Mouse (Mus musculus): ENCODE data around the gene AI661453. TPM values are rescaled to one million over a fixed set of nuclear protein-coding genes. Genes with fewer than 3 reads are reported as not detected.

The AI661453 gene
- total and polyA plus RNA-seq, 2 experiments from 2014 or later: 0.05 to 0.22 TPM

DNA sequence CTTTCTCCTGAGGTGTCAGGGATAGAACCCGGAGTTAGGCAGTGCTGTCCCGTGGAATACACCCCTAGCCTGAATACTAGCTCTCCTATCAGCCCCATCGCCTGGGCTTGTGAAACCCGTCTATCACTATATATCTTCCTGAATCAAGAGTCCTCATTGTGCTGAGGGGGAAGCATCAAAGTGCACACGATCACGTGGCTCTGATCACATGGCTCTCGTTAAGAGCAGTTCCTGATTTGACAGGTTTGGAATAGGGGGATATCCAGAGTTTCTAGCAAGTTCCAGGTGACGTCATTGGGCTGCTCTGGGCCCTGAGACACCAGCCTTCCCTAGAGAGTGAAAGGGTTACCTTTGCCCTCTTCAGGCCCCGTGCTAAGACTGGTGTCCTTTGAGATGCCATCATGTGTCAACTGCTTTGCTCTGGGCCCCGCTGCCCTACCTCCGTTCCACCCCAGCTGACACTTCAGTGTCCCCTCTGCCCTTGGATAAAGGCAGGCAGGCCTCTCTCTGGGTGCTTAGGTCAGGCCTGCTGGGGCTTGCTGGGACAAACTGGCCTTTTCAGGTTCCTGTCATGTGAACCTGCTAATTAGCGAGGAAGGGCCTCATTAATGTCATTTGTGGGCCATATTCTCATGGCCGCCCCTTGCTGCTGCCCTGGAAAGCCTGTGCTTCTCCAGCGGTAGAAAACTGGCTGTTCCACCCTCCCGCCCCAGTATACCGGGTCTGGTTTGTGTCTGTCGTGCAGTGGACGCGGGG, 5.1 kb downstream of the AI661453 start:
- Histone ChIP-seq H3K36me3 (ENCODE audit: insufficient read depth) (no peaks in the 10 kb centered on the region), H3K4me1 (ENCODE audit: insufficient read depth) (no peaks in the 10 kb centered on the region), H3K9ac (no peak overlapping the region), H3K9me3 (ENCODE audit: low read length) (no peaks in the 10 kb centered on the region), H3K27ac (ENCODE audit: low read depth, low read length) (no peak overlapping the region), H3K4me3 (ENCODE audit: low read depth, low read length) (no peak overlapping the region), H3K4me2 (ENCODE audit: low read depth) (no peak overlapping the region), H3K27me3 (ENCODE audit: insufficient read depth, low read length) (peaks cover 14% of the 10 kb centered on the region)
- WGBS: 54% methylated on average over 19 of the region's 19 CpGs
- ATAC-seq: no peak
- DNase-seq: no peak
- TF ChIP-seq CTCF (IDR thresholded peaks at IDR 0.05; ENCODE audit: low read depth): no peak

- 83% methylated on average over 3 of the region's 3 CpGs for WGBS
- Histone ChIP-seq H3K9ac (no peak overlapping the region), H3K4me3 (ENCODE audit: low read depth, low read length) (no peak overlapping the region), H3K27me3 (ENCODE audit: insufficient read depth, low read length) (peaks cover 7% of the 10 kb centered on the region), H3K4me2 (ENCODE audit: low read depth) (no peak overlapping the region), H3K4me1 (ENCODE audit: insufficient read depth) (no peaks in the 10 kb centered on the region), H3K36me3 (ENCODE audit: insufficient read depth) (no peaks in the 10 kb centered on the region), H3K9me3 (ENCODE audit: low read length) (no peaks in the 10 kb centered on the region), H3K27ac (ENCODE audit: low read depth, low read length) (no peak overlapping the region)
- no peak for DNase-seq
- ATAC-seq: no peak
- no peak for TF ChIP-seq CTCF (IDR thresholded peaks at IDR 0.05; ENCODE audit: low read depth)
These were observed 5.9 kb downstream of the AI661453 start for GRCm38 (mm10) chr17:47442271-47442670.

DNA sequence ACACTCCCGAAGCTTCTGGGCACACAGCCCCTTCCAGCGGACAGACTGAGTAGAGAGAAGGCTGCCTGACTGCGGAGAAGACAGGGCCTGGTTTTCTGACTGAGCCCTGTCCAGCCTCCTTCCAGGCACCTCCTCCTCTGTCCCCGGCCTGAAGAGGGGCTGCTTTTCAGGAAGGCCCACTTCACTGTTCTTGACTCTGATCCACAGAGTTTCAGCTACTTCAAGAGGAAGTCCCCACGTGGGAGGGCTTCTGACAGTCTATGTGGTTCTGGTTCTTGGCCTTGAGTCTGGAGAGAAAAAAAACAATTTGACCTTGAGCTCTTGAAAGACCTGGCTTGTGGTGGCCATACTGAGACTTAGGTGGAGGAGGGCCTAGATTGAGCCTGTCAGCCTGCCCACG, 7.7 kb downstream of the AI661453 start:
- ATAC-seq (no peak), DNase-seq (no peak)
- Histone ChIP-seq H3K4me3 (ENCODE audit: low read depth, low read length) (no peak overlapping the region), H3K27me3 (ENCODE audit: insufficient read depth, low read length) (no peaks in the 10 kb centered on the region; the same call in 1 of the 2 replicates), H3K27ac (ENCODE audit: low read depth, low read length) (no peak overlapping the region), H3K36me3 (ENCODE audit: insufficient read depth) (no peaks in the 10 kb centered on the region), H3K4me1 (ENCODE audit: insufficient read depth) (no peaks in the 10 kb centered on the region), H3K4me2 (ENCODE audit: low read depth) (no peak overlapping the region), H3K9ac (no peak overlapping the region), H3K9me3 (ENCODE audit: low read length) (no peaks in the 10 kb centered on the region)
- TF ChIP-seq CTCF (IDR thresholded peaks at IDR 0.05; ENCODE audit: low read depth): no peak
- WGBS: 69% methylated on average over 6 of the region's 6 CpGs

DNA sequence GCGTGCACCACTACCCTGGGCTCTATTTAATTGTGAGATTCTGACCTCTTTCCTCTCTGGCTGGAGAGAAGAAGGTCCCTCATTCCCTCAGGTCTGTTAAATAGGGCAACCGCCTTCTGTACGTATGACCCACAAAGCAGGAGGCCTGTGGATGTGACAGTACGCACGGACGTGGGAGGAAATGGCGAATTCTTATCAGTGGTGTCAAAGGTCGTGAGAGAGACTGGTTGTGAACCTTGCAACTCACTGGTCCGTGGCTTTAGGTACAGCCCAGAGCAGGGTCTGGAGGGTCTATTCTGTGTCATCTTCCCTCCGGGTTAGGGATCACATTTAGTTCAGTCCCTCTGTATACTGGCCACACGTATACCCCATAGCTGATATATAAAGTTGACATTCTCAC, 9.1 kb downstream of the AI661453 start:
- H3K36me3 ChIP-seq (ENCODE audit: insufficient read depth): no peaks in the 10 kb centered on the region
- ATAC-seq (no peak), DNase-seq (no peak)
- no peaks in the 10 kb centered on the region for H3K9me3 ChIP-seq (ENCODE audit: low read length)
- H3K4me3 ChIP-seq (ENCODE audit: low read depth, low read length): no peak overlapping the region
- H3K9ac ChIP-seq: no peak overlapping the region
- H3K4me1 ChIP-seq (ENCODE audit: insufficient read depth): no peaks in the 10 kb centered on the region
- 82% methylated on average over 11 of the region's 11 CpGs for WGBS
- no peak overlapping the region for H3K27ac ChIP-seq (ENCODE audit: low read depth, low read length)
- H3K4me2 ChIP-seq (ENCODE audit: low read depth): no peak overlapping the region
- H3K27me3 ChIP-seq (ENCODE audit: insufficient read depth, low read length): no peaks in the 10 kb centered on the region
- no peak for TF ChIP-seq CTCF (IDR thresholded peaks at IDR 0.05; ENCODE audit: low read depth)

GRCm38 (mm10) chr17:47446025-47446424, 9.6 kb downstream of the AI661453 start:
- Histone ChIP-seq H3K9ac (no peak overlapping the region), H3K4me1 (ENCODE audit: insufficient read depth) (no peaks in the 10 kb centered on the region), H3K27ac (ENCODE audit: low read depth, low read length) (no peak overlapping the region), H3K4me3 (ENCODE audit: low read depth, low read length) (no peak overlapping the region), H3K9me3 (ENCODE audit: low read length) (no peaks in the 10 kb centered on the region), H3K27me3 (ENCODE audit: insufficient read depth, low read length) (no peaks in the 10 kb centered on the region), H3K4me2 (ENCODE audit: low read depth) (no peak overlapping the region), H3K36me3 (ENCODE audit: insufficient read depth) (no peaks in the 10 kb centered on the region)
- DNase-seq (no peak), ATAC-seq (no peak)
- TF ChIP-seq CTCF (IDR thresholded peaks at IDR 0.05; ENCODE audit: low read depth): no peak
- 83% methylated on average over 9 of the region's 9 CpGs for WGBS

GRCm38 (mm10) chr17:47446561-47446960, 10.1 kb downstream of the AI661453 start:
- DNase-seq (no peak), ATAC-seq (no peak)
- 90% methylated on average over 11 of the region's 11 CpGs for WGBS

DNA sequence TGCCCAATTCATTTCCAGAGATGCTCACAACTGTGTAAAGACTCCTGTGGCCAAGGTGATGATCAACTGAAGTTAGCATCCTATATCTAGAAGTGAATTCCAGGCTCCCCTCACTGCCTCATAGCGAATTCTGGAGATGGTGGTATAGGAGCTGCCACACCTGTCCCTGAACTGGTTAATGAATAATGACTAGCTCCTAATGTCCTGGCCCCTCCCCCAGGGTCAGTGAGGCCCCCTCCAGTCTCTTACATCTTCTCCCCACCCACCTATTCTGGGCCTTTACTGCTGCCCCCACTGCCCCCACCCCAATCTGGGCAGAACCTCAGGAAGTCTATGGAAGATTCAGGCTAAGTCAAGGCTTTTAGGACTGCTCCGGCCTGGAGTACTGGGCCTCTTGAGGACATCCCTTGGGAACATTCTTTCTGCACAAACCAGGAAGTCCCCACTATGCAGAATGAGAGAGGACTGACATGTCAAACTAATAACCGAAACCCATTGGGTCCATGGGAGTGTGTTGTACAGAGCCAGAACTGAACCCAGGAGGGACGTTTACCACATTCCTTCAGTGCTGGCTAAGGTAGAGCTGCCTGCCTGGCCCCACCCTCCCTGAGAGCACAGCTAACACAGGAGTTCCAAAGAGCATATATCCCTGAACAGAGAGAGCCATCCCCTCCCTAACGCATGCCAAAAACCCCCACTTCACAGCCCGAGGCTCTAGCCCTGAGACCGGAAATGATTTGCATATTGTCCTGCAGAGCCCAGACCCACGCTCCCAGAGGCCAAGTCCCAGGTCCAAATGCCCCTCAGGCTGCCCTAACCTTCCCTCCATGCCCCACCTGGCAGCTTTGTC, 12.3 kb downstream of the AI661453 start:
- TF ChIP-seq CTCF (IDR thresholded peaks at IDR 0.05; ENCODE audit: low read depth): no peak
- ATAC-seq: no peak

More at GRCm38 (mm10) chr17:47446561-47446960, 10.1 kb downstream of the AI661453 start:
- Histone ChIP-seq H3K27me3 (ENCODE audit: insufficient read depth, low read length) (no peaks in the 10 kb centered on the region), H3K9ac (no peak overlapping the region), H3K36me3 (ENCODE audit: insufficient read depth) (no peaks in the 10 kb centered on the region), H3K4me1 (ENCODE audit: insufficient read depth) (no peaks in the 10 kb centered on the region), H3K4me3 (ENCODE audit: low read depth, low read length) (no peak overlapping the region), H3K4me2 (ENCODE audit: low read depth) (no peak overlapping the region), H3K27ac (ENCODE audit: low read depth, low read length) (no peak overlapping the region), H3K9me3 (ENCODE audit: low read length) (no peaks in the 10 kb centered on the region)
- no peak for TF ChIP-seq CTCF (IDR thresholded peaks at IDR 0.05; ENCODE audit: low read depth)

More for the DNA sequence above, 12.3 kb downstream of the AI661453 start:
- no peak overlapping the region for H3K9ac ChIP-seq
- DNase-seq: no peak
- H3K4me3 ChIP-seq (ENCODE audit: low read depth, low read length): no peak overlapping the region
- H3K36me3 ChIP-seq (ENCODE audit: insufficient read depth): no peaks in the 10 kb centered on the region
- 52% methylated on average over 8 of the region's 8 CpGs for WGBS
- no peak overlapping the region for H3K27ac ChIP-seq (ENCODE audit: low read depth, low read length)
- H3K4me2 ChIP-seq (ENCODE audit: low read depth): no peak overlapping the region
- no peaks in the 10 kb centered on the region for H3K9me3 ChIP-seq (ENCODE audit: low read length)
- H3K27me3 ChIP-seq (ENCODE audit: insufficient read depth, low read length): no peaks in the 10 kb centered on the region
- H3K4me1 ChIP-seq (ENCODE audit: insufficient read depth): no peaks in the 10 kb centered on the region
